Mouse (Mus musculus) left cerebral cortex, adult 8-10 months (tissue): ENCODE measurements around the gene Ccr4. TPM values are rescaled to one million over a fixed set of nuclear protein-coding genes. Genes with fewer than 3 reads are reported as not detected.
A peak's percentile ranks its signal among the peaks of the same experiment; 100 is the strongest.
"Not testable (repeated sequence)": the region's sequence is repeated elsewhere in the genome, so short reads cannot be mapped to it uniquely, and the experiment has no call there.

Experiments
- DNase-seq, 2 experiments: peaks; one replicate each; pipeline ENCODE4 v3.0.0; 2022; ENCODE audit warnings: low spot score in 2 of 2
- total RNA-seq, 4 experiments: library from RNA; stranded (reverse); gene quantifications; 2 replicates each; pipeline ENCODE4 v1.2.4; 2022

Gene Ccr4
- total RNA-seq, 4 experiments from 2014 or later = not detected

- DNase-seq = no peak
These were observed 17.8 kb upstream of the Ccr4 start for GRCm38 (mm10) chr9:114522501-114522900.

- no peak for DNase-seq
These were observed 17.3 kb upstream of the Ccr4 start for GRCm38 (mm10) chr9:114522041-114522440.

- not testable (repeated sequence) for DNase-seq
These were observed 15.8 kb upstream of the Ccr4 start for GRCm38 (mm10) chr9:114520529-114520928.

- DNase-seq = no peak
These were observed 14.2 kb upstream of the Ccr4 start for GRCm38 (mm10) chr9:114518812-114519477.

GRCm38 (mm10) chr9:114517924-114518497, 13.3 kb upstream of the Ccr4 start:
- no peak for DNase-seq

DNA sequence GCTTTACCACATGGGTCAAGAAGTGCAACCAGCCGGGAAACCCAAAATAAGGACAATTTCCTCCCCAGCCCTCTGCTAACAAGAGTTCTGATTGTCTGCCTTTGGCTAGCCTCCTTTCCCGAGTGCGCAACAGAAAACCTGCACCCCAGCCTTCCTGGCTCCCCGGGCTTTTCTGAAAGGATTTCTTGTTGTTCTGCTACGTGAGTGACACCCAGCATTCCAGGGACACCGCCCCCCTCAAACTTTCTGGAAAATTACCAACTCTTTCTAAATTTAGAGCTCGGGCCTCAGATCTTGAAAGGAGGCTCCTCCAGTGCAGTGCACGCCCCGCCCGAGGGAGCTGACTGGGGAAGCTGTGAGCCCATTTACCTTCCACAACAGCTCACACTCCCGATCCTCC, 10.6 kb upstream of the Ccr4 start, which contains the start of gene C130032M10Rik:
TSS of gene C130032M10Rik (plus strand) at position 334 of the 400 bp plus-strand sequence.
- no peak for DNase-seq

DNA sequence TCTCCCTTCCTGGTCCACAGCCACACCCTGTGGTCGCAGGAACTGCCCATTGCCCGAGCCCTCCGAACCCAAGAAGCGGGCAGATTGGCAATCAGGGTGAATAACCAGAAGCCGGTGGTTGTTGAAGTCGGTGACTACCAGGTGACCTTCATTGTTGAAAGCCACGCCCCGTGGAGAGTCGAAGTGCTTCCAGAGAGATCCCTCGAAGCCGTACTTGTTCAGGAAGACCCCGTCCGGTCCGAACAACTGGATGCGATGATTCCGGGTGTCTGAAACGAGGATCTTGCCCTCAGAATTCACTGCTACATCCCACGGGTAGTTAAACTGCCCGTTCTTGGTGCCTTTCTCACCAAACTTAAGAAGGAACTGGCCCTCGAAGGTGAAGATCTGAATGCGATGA, 8.1 kb upstream of the Ccr4 start:
- DNase-seq = no peak

GRCm38 (mm10) chr9:114509785-114510184, 5.1 kb upstream of the Ccr4 start:
- DNase-seq = no peak

DNA sequence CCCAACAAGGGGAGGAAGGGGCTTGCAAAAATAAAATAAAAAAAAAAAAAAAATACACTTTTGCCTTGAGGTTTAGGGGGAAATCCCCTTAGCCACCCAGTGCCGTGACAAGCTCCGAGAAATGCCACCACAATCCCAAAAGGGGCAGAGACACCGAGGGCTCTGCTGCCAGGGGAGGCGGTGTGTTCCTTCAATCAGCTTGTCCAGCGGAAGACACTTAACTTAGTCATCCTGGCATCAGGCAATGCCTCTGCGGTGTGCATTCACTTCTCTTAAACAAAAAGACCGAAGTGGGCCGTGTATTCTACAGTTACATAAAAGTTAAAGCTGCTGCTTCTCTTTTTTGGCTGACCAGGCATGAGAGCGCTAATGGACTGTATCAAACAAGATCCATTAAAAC, 2.7 kb upstream of the Ccr4 start:
- DNase-seq = no peak

DNA sequence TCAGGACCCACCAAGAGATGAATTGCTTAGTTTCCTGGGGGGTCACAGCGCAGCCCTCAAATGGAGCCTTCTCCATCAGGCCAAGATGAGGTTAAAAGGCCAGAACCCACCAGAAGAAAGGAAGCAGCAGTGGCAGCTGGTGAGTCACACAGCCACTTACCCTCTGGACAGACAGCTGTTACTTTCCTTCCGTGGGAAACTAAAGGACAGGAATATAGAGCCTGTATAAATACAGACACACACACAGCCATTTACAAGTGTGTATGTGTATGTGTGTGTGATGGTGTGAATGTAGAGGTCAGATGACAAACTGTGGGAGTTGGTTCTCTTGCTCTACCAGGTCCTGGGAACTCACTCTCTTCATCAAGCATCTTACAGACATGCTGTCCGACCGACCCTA, 1.8 kb upstream of the Ccr4 start:
- DNase-seq = no peak

DNA sequence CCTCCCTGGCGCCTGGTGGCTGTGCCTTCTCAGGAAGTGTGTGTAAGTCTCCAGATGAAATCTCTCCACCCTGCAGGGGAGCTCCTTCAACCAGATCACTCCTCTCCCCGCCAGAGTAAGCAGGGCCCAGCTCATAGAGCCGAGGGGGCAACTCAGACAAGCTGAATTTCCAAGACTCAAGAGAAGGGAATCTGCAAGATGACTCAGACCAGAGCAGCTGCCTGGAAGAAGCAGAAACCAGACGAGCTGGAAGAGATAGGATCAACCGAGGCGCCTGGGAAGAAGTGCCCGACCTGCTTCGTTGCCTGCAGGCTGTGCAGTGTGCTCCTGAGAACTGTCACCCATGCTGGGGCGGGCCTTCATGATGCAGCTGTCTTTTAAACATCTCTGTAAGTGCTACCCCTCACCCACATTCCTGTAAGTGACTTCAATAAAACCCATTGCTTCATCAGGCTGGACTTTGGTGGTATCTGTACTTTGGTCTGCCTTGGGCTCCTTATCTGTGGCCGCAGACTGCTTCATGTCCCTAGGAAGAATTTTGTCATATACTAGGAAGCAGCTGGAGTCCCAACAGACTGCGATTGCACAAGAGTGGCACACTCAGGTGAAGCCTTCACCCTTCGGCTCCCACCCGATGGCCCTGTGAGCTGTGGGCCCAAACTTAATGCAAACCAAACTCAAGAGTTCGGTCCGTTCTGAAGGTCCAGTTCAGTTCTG, 1.8 kb downstream of the Ccr4 start:
- DNase-seq = no peak

DNA sequence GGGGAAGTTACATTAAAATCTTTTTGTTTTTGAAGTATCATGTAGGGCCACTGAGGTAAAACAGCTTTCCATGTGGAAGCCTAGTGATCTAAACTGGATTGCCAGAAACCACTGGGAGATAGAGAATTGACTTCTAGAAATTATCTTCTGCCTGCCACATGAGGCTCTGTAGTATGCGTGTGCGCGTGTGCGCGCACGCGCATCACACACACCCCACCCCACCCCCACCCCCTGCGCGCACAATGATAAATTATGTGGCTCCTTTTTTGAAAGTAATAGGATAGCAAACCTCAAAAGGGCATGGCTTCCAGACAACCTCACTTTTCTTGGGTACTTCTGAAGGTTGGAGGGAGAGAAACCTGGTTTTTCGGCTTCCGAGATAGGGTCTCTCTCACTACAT, 2.8 kb downstream of the Ccr4 start:
- DNase-seq = no peak

DNA sequence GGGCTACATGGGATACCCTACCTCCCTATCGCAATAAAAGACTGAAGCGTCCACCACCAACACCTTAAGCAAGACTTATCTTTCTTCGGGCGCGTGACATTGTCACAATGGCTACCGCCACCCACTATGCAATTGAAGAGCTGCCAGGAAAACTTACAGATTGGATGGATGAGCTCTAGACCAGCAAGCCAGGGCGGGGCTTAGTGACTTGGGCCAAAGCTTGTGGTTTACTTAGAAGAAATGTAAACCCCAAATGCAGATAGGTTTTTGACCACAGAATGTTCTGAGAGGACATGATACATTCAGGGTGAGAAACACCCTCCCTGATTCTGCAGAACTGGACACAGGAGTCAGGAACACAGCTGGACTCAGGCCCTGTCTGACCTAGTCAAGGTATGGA, 3.6 kb downstream of the Ccr4 start:
- no peak for DNase-seq

DNA sequence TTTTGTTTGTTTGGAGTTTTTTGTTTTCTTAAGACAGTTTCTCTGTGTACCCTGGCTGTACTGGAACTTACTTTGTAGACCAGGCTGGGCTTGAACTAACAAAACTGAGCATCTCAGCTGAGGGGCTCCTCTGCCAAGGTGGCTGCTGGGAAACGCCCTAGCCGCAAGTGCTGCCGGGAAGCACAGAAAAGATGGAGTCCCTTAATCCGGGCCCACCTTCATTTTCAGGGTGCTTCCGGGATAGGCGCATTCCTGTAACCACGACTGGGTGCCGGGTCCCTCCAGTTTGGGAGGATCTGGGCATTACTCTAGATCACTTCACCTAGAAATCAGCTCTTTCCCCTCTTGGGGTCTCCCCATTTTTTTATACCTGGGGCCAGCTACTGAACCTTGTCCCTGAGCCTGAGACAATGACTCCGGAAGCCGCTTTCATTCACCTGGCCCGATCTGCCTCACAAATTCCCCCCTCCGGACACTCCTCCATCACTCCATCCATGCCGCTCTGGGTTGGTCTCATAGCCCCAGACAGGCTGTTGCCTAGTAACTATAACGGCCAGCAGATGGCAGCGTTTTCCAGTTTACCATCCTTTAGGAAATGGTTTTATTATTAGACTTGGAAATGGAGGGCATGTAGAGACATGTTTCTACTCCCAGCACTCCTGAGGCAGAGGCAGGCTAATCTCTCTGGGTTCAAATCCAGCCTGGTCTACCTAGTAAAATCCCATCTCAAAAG, 4.8 kb downstream of the Ccr4 start:
- no peak for DNase-seq

DNA sequence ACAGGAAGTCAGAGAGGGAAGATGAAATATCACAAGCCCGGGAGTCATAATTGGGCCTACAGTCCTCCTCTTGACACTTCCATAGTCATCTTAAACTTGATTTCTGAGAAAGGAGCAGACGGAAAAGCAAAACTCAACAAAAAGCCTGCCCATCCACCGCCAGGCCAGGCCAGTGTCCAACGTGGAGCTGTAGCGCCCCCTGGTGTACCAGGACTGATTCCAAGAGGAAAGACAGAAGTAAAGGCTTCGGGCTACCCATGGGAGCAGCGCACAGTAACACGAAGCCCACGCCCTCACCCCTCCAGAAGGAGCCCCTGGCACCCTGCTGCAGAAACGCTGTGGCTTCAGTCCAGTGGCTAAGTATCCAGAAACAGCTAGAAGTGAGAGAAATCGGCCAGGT, 6.5 kb downstream of the Ccr4 start:
- peak; percentile 27 to 52 for DNase-seq

GRCm38 (mm10) chr9:114496469-114496868, 8.2 kb downstream of the Ccr4 start:
- DNase-seq = no peak

DNA sequence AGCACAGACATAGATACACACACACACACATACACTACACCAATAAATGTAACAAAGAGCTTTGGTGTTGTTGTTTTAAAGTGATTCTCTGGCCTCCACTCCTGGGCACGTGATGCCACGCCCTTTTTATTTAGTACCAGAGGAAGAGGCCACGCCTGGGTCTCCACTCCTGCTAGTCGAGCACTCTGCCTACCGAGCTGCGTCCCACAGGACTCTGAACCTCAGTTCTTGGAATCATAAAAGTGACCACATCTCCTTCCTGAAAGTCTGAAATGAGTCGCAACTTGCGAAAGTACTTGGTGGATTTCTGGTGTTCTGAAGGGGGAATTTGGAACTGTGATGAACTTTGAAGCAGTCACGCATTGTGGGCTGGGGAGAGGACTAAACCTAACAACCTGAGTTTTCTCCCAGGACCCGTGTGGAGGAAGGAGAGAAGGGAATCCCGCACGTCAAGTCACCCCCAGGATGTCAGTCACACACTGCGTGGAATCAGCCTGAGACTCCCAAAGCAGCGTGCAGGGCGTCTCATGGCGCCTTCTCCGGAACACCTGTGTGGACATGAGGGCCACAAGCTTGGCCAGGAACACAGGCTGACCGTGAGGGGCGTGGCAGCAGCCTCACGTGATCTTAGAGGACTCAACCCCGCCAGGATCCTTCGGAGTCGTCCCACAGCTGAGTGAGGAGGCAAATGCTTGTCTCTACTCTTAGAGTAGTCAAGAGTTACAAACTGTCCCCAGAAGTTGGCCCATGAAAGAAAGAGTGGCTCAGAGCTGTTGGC, 17.0 kb downstream of the Ccr4 start:
- no peak for DNase-seq

DNA sequence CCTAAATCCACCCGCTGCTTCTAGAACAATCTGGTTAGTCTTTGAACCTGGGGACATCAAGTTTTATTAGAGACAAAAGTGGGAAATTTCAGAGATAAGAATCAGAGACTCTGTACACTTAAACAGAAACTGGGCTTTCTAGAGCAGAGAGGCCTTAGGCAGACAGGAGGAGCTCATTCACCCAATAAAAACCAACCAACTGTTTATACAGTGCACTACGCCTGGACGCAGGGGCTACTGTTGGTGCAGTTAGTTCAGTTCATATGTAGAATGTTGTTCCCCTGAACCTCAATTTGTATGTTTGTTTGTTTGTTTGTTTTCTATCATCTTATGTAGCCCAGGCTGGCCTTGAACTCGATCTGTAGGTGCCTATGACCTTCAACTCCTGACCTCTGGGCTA, 17.9 kb downstream of the Ccr4 start:
- no peak for DNase-seq

- no peak for DNase-seq
These were observed 19.9 kb downstream of the Ccr4 start for GRCm38 (mm10) chr9:114484771-114485170.

DNA sequence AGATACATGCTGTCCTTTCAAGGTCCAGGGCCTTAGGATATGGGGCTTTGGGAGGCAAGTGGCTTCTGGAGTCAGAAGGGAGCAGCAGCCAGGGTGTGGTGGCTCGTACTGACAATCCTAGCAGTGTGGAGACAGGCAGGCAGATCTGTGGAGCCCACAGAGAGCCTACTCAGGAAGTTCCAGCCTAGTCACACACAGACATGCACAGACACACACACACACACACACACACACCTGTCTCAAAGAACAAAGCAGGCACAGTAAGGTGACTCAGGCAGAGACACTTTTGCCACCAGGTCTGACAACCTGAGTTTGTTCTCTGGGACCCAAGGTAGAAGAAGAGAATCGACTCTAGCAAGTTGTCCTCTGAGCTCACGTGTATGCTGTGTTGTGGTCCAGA, 23.8 kb downstream of the Ccr4 start:
- DNase-seq = no peak

DNA sequence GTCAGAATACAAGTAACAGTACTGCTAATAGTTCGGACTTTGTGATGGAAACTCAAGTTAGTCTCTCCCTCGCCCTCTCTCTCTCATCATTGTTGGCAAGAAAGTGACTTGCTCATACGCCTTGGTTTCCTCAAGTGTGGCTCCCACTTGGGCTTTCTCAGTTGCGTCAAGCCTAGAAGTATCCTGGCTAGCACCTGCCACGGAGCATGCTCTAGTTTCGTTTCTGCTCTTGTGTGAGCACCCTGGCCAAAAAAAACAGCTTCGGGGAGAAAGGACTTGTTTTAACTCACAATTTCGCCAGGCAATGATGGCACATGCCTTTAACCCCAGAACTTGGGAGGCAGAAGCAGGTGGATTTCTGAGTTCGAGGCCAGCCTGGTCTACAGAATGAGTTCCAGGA, 27.7 kb downstream of the Ccr4 start:
- DNase-seq = no peak
